Mouse (Mus musculus) large intestine, adult 2 months (tissue): ENCODE data around the gene Plscr4. TPM values are rescaled to one million over a fixed set of nuclear protein-coding genes. Genes with fewer than 3 reads are reported as not detected.

ENCODE experiments used
- DNase-seq: peaks from one replicate; pipeline ENCODE4 v3.0.0-alpha.2; 2012; ENCODE audit warnings: low read depth, low spot score
- WGBS: fragments of 180-500 bp; shearing (Covaris S2); methylation state at CpG from one replicate; pipeline ENCODE4 v1.1.7; 2018; 5-methylcytosine and 5-hydroxymethylcytosine counted together
- polyA plus RNA-seq: library from polyadenylated mRNA; depleted of rRNA; stranded (reverse); fragments of >200 nt; gene quantifications from 2 replicates; pipeline ENCODE4 v1.2.3, GENCODE M21; 2012; rRNA removed

Plscr4 gene
- polyA plus RNA-seq, 1 experiment = 1.8 TPM

GRCm38 (mm10) chr9:92504256-92504655 is 47.1 kb downstream of the Plscr4 start:
- DNase-seq = no peak
- WGBS = 35% methylated on average over 3 of the region's 3 CpGs

- 42% methylated on average over 1 of the region's 1 CpGs for WGBS
- no peak for DNase-seq
These were observed 47.7 kb downstream of the Plscr4 start for GRCm38 (mm10) chr9:92504889-92505288.

- DNase-seq = no peak
These were observed 54.5 kb downstream of the Plscr4 start for GRCm38 (mm10) chr9:92511696-92512095.

- DNase-seq = no peak
- WGBS = 96% methylated on average over 12 of the region's 12 CpGs
These were observed 59.9 kb downstream of the Plscr4 start for GRCm38 (mm10) chr9:92517036-92517435.

GRCm38 (mm10) chr9:92520751-92521150 is 63.6 kb downstream of the Plscr4 start:
- 66% methylated on average over 10 of the region's 10 CpGs for WGBS
- no peak for DNase-seq

- 41% methylated on average over 4 of the region's 4 CpGs for WGBS
- no peak for DNase-seq
These were observed 67.3 kb downstream of the Plscr4 start for GRCm38 (mm10) chr9:92524506-92524905.

GRCm38 (mm10) chr9:92530055-92530454 is 72.9 kb downstream of the Plscr4 start:
- DNase-seq = no peak
- 89% methylated on average over 3 of the region's 3 CpGs for whole genome bisulfite sequencing

GRCm38 (mm10) chr9:92537735-92538134 is 80.6 kb downstream of the Plscr4 start:
- WGBS = 74% methylated on average over 6 of the region's 6 CpGs

GRCm38 (mm10) chr9:92538216-92538615 is 81.0 kb downstream of the Plscr4 start:
- 66% methylated on average over 6 of the region's 6 CpGs for WGBS

More at GRCm38 (mm10) chr9:92537735-92538134, 80.6 kb downstream of the Plscr4 start:
- no peak for DNase-seq

More at GRCm38 (mm10) chr9:92538216-92538615, 81.0 kb downstream of the Plscr4 start:
- DNase-seq = no peak

Other genes starting within 250 kb of the Plscr4 start
- 24.1 and 62.9 TPM in 2 replicates for gene Plscr1, start 207.6 kb upstream of the Plscr4 start, polyA plus RNA-seq
- gene Plscr2, start 181.8 kb upstream of the Plscr4 start, polyA plus RNA-seq = 1.2 and 1.5 TPM in 2 replicates
- not detected in 2 replicates for gene 1700057G04Rik, start 148.0 kb upstream of the Plscr4 start, polyA plus RNA-seq
- gene Plod2, start 84.8 kb downstream of the Plscr4 start, polyA plus RNA-seq = 1.3 and 1.9 TPM in 2 replicates